Mouse (Mus musculus) liver, adult 2 months (tissue): ENCODE data around the gene Teddm1a. TPM values are rescaled to one million over a fixed set of nuclear protein-coding genes. Genes with fewer than 3 reads are reported as not detected.
"Not testable (repeated sequence)": the region's sequence is repeated elsewhere in the genome, so short reads cannot be mapped to it uniquely, and the experiment has no call there.

Experiments used
- DNase-seq: peaks from one replicate; pipeline ENCODE4 v3.0.0-alpha.2; 2011; ENCODE audit warnings: low read depth, low spot score; ENCODE audit errors: extremely low read depth
- H3K27ac ChIP-seq: fragments of 200-500 bp; replicated peaks from 2 replicates; pipeline ENCODE4 v1.5.1; 2012; ENCODE audit warnings: low read depth, mild to moderate bottlenecking, control low read depth, inconsistent platforms, low read length; ENCODE audit not compliant: insufficient read depth
- H3K27me3 ChIP-seq: fragments of 200-500 bp; 2 replicates; pipeline ENCODE4 v1.6.1; 2012; ENCODE audit warnings: mild to moderate bottlenecking, moderate library complexity, low read length, inconsistent platforms; ENCODE audit not compliant: control insufficient read depth, insufficient read depth
- H3K36me3 ChIP-seq: fragments of 200-500 bp; 2 replicates; pipeline ENCODE4 v1.6.1; 2012; ENCODE audit warnings: low read length, inconsistent platforms; ENCODE audit not compliant: control insufficient read depth, insufficient read depth
- H3K4me1 ChIP-seq: fragments of 200-500 bp; 2 replicates; pipeline ENCODE4 v1.6.1; 2011; ENCODE audit warnings: low read length; ENCODE audit not compliant: control insufficient read depth, insufficient read depth
- H3K4me3 ChIP-seq: fragments of 200-500 bp; 2 replicates; pipeline ENCODE4 v1.5.1; 2011; ENCODE audit warnings: low read depth, mild to moderate bottlenecking, control low read depth, low read length, moderate library complexity; ENCODE audit not compliant: insufficient read depth
- H3K79me2 ChIP-seq: fragments of 200-500 bp; 2 replicates; pipeline ENCODE4 v1.6.1; 2012; ENCODE audit warnings: inconsistent platforms, mild to moderate bottlenecking, low read length, moderate library complexity; ENCODE audit not compliant: control insufficient read depth, insufficient read depth
- H3K9ac ChIP-seq: fragments of 200-500 bp; 2 replicates; pipeline ENCODE4 v1.6.1; 2012; ENCODE audit warnings: low read depth, mild to moderate bottlenecking, control low read depth, inconsistent platforms, low read length
- CTCF ChIP-seq: fragments of 200-500 bp; IDR thresholded peaks from 2 replicates; pipeline ENCODE4 v1.5.1; 2011; ENCODE audit warnings: low read depth, low read length, control low read depth
- POLR2A ChIP-seq: fragments of 200-500 bp; IDR thresholded peaks from 2 replicates; pipeline ENCODE4 v1.6.1; 2011; ENCODE audit warnings: low read length, control low read depth; ENCODE audit not compliant: insufficient read depth; ENCODE audit errors: extremely low read depth
- WGBS: fragments of 180-500 bp; shearing (Covaris S2); methylation state at CpG from one replicate; pipeline ENCODE4 v1.1.7; 2018; 5-methylcytosine and 5-hydroxymethylcytosine counted together
- polyA plus RNA-seq: library from polyadenylated mRNA; depleted of rRNA; stranded (reverse); fragments of >200 nt; gene quantifications from 2 replicates; pipeline ENCODE4 v1.2.3, GENCODE M21; 2012
- total RNA-seq: library from RNA; depleted of rRNA; stranded (reverse); fragments of >200 nt; gene quantifications from 2 replicates; pipeline ENCODE4 v1.2.3, GENCODE M21; 2014

Teddm1a gene
- total and polyA plus RNA-seq, 2 experiments, result not detected

DNA sequence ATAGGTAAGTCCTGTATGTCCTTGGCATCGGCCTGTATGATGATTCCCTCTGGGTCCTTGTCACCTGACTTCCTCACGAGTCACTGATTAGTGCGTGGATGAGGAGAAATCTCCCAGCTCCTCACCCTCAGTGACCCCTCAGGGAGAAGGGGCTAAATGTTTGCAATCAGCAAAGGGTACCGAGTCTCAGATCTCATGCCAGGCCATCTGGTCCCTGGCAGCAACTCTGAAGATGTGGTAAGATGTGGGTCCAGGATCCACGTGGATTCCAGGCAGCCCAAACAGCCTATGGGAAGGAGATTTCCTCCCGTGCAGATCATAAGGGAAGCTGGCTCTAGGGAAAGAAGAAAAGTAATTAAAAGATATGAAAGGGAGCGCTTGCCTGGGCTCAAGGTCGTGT lies 35.6 kb upstream of the Teddm1a start:
- no peaks in the 10 kb centered on the region for H3K79me2 ChIP-seq
- H3K4me1 ChIP-seq, result no peaks in the 10 kb centered on the region
- DNase-seq, result peak; percentile 69
- no peak overlapping the region for H3K4me3 ChIP-seq
- no peak overlapping the region for H3K9ac ChIP-seq
- no peaks in the 10 kb centered on the region for H3K27me3 ChIP-seq
- no peak for TF ChIP-seq CTCF
- no peak for TF ChIP-seq POLR2A
- H3K36me3 ChIP-seq, result no peaks in the 10 kb centered on the region
- WGBS, result 67% methylated on average over 8 of the region's 8 CpGs
- no peak overlapping the region for H3K27ac ChIP-seq

GRCm38 (mm10) chr1:153874045-153874444 lies 17.5 kb upstream of the Teddm1a start, which contains the start of gene Teddm1b:
Gene Teddm1b (plus strand): TSS chr1:153874345.
- DNase-seq, result no peak
- TF ChIP-seq POLR2A (no peak), CTCF (no peak)
- H3K9ac ChIP-seq, result no peak within 1 kb of the TSS
- no peaks in the 10 kb centered on the region for H3K4me1 ChIP-seq
- no peaks in the 10 kb centered on the region for H3K79me2 ChIP-seq
- 86% methylated on average over 6 of the region's 6 CpGs for WGBS
- no peak within 1 kb of the TSS for H3K4me3 ChIP-seq
- H3K27ac ChIP-seq, result no peak within 1 kb of the TSS
- no peaks in the 10 kb centered on the region for H3K27me3 ChIP-seq
- H3K36me3 ChIP-seq, result no peaks in the 10 kb centered on the region

DNA sequence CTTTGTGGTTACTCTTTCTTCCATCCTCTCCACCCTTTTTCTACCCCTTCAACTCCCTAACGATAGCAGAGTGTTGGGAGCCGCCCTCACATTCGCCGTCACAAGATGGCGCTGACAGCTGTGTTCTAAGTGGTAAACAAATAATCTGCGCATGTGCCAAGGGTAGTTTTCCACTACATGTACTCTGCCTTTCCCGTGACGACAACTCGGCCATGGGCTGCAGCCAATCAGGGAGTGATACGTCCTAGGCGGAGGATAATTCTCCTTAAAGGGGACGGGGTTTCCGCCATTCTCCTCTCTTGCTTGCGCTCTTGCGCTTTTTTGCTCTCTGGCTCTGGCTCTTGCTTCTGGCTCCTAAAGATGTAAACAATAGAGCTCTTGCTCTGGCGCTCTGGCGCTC lies 11.2 kb upstream of the Teddm1a start:
- H3K27ac ChIP-seq, H3K36me3 ChIP-seq, H3K4me3 ChIP-seq, DNase-seq, H3K9ac ChIP-seq, H3K4me1 ChIP-seq, H3K27me3 ChIP-seq, H3K79me2 ChIP-seq: not testable (repeated sequence)
- 96% methylated on average over 17 of the region's 17 CpGs for WGBS

DNA sequence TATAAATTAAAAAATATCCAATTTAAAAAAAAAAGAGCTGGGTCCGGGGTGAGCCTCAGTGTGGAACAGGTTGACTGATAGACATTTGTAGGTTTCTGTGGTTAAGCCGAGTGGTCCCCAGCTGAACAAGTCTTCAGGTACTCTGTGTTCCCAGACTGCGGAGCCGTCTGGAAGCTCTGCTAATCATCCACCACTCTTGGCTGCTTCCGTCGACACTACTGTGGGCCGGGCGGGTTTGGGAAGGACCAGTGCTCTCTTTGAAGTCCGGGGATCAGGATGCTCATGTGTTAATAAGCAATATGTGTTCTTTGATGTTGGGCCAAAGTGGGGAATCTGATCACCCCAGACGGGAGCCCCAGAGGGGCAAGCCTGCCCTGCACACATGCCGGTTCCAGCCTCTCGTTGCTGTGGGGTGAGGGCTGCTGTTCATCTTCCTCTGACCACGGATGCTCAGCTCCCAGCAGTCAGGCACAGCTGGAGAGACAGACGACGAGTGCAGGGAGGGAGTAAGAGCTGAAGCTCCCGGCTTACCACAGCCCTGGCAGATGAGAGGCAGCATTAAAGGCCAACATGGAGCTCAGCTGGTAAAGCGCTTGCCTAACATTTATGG lies 5.4 kb upstream of the Teddm1a start:
- H3K79me2 ChIP-seq, result no peaks in the 10 kb centered on the region
- no peaks in the 10 kb centered on the region for H3K4me1 ChIP-seq
- no peaks in the 10 kb centered on the region for H3K27me3 ChIP-seq
- H3K27ac ChIP-seq, result no peak overlapping the region
- no peak for TF ChIP-seq CTCF
- TF ChIP-seq POLR2A, result no peak
- H3K4me3 ChIP-seq, result no peak overlapping the region
- DNase-seq, result no peak
- H3K9ac ChIP-seq, result no peak overlapping the region
- H3K36me3 ChIP-seq, result no peaks in the 10 kb centered on the region
- WGBS, result 61% methylated on average over 17 of the region's 17 CpGs

DNA sequence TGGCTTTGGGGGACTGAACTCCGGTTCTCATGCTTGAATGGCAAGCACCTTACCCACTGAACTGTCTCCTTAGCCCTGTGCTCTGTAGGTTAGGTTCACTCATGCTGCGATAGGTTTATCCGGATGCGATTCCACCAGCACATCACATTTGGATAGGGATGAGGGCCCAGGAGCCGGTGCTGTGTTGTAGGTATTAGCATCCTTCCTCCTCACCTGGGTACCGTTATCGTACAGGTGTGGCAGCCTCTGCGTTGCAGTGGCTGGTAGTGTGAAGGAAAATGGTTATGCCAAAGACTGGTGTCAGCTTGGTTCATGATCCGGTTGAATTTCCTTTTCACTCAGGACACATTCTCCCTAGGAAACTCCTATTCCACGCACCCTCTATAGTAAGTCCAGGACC lies 1.4 kb upstream of the Teddm1a start:
- DNase-seq, result no peak
- Histone ChIP-seq H3K9ac (no peak overlapping the region), H3K27me3 (no peaks in the 10 kb centered on the region), H3K4me3 (no peak overlapping the region), H3K27ac (no peak overlapping the region), H3K79me2 (no peaks in the 10 kb centered on the region), H3K4me1 (no peaks in the 10 kb centered on the region), H3K36me3 (no peaks in the 10 kb centered on the region)
- no peak for TF ChIP-seq POLR2A
- 96% methylated on average over 10 of the region's 10 CpGs for WGBS

DNA sequence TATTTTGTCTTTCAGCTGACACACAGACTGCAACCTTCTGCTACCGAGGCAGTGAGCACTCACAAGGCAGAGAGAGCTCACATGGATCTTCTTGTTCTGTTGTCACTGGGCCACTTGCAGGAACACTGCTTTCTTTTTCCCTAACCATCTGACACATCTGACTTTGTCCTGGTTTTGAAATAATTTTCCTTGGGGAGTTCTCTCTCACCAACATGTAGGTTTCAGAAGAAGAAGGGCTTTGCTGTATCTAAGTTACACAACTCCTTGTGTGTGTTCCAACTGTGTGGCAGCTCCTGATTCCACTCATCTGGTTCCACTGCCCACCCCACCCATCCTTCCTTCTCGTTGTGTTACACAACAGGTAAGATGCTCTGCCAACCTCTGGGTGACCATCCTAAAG lies 2.2 kb downstream of the Teddm1a start:
- Histone ChIP-seq H3K9ac (no peak overlapping the region), H3K36me3 (no peaks in the 10 kb centered on the region), H3K27ac (no peak overlapping the region), H3K27me3 (no peaks in the 10 kb centered on the region), H3K4me1 (peaks cover 4% of the 10 kb centered on the region; the same call in 1 of the 2 replicates), H3K79me2 (no peaks in the 10 kb centered on the region), H3K4me3 (no peak overlapping the region)
- TF ChIP-seq CTCF, result no peak
- no peak for TF ChIP-seq POLR2A
- WGBS, result 45% methylated on average over 2 of the region's 2 CpGs
- no peak for DNase-seq
